Mouse (Mus musculus) cerebellum, postnatal 36 days (tissue): ENCODE data around the gene Il4.

ENCODE experiments used
- DNase-seq, 2 experiments: peaks; one replicate each; pipeline ENCODE4 v3.0.0; 2021 to 2022; ENCODE audit warnings: mixed read lengths in 2 of 2

Il4 gene

GRCm38 (mm10) chr11:53618619-53619198 is at the start of gene Il4:
Gene Il4, minus strand, starts transcription at chr11:53618669.
- DNase-seq: no peak

GRCm38 (mm10) chr11:53664091-53664490 is 45.6 kb upstream of the Il4 start:
- no peak for DNase-seq

DNA sequence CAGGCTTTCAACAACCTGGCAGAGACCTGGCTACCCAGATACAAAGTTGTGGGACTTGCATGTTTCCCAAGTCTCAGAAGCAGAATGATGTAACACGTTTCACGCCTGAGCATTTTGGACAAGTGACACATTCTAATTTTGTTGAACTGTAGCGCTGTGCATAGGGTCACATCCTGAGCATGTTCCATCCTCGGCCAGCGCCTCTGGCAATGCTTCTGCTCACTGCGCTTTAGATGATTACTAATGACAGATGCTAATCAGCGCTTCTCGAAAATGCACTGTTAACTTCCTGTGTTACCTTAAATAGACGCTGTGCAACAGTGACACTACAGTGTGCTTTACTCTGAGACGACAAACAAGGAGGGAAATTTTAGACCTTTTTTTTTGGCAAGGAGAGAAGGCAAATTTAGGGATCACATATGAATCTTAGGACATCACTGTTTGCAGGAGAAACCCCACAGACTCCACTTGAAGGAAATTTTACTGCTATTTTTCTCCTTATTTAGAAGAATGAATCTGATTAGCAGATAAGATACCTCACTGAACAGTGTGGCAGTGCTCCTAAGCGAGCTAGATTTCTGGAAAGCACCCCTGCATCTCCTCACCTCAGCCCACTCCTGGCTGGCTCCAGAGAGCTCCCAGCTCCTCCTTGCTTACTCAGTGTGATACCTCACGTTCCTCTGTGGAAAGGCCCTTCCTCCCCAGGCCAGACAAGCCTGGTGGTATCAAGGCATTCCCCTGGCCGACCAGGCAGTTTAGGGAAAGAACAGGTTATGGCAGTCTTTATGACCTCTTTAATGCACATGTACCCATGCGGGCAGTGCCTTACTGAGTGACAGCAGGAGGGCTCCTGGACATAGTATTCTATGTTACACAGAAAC is 44.6 kb upstream of the Il4 start:
- no peak for DNase-seq

- no peak for DNase-seq
Observed at GRCm38 (mm10) chr11:53657828-53658227, 39.4 kb upstream of the Il4 start.

- no peak for DNase-seq
Observed at GRCm38 (mm10) chr11:53657381-53657780, 38.9 kb upstream of the Il4 start.

- DNase-seq: no peak
Observed at GRCm38 (mm10) chr11:53656558-53657202, 38.2 kb upstream of the Il4 start.

- no peak for DNase-seq
Observed at GRCm38 (mm10) chr11:53655043-53655442, 36.6 kb upstream of the Il4 start.

- no peak for DNase-seq
Observed at GRCm38 (mm10) chr11:53652427-53652826, 34.0 kb upstream of the Il4 start.

- DNase-seq: no peak
Observed at GRCm38 (mm10) chr11:53651441-53651840, 33.0 kb upstream of the Il4 start.

- DNase-seq: no peak
Observed at GRCm38 (mm10) chr11:53644017-53644416, 25.5 kb upstream of the Il4 start.

DNA sequence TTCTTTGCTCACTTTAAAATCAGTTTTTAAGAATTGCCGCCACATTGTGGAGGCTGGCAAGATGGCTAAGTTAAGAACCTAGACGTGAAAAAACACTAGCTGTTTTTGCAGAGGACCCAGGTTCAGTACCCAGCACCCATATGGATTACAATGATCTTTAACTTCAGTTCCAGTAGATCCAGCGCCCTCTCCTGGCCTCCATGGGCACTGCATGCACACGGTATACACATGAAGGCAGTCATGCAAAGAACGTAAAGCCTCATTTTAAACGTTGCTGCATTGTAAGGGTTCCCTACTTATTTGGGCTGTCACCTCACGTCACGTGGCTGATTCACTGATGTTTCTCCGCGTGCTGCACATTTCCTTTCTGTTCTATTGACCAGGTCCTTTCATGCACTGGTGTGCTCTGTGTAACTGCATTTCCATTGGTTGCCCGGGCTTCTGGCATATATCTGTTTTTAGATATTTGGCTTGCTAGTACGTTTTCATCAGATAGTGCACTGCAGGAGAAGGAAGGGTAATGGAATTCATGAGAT is 24.3 kb upstream of the Il4 start:
- DNase-seq: no peak

- no peak for DNase-seq
Observed at GRCm38 (mm10) chr11:53637803-53638260, 19.4 kb upstream of the Il4 start.

DNA sequence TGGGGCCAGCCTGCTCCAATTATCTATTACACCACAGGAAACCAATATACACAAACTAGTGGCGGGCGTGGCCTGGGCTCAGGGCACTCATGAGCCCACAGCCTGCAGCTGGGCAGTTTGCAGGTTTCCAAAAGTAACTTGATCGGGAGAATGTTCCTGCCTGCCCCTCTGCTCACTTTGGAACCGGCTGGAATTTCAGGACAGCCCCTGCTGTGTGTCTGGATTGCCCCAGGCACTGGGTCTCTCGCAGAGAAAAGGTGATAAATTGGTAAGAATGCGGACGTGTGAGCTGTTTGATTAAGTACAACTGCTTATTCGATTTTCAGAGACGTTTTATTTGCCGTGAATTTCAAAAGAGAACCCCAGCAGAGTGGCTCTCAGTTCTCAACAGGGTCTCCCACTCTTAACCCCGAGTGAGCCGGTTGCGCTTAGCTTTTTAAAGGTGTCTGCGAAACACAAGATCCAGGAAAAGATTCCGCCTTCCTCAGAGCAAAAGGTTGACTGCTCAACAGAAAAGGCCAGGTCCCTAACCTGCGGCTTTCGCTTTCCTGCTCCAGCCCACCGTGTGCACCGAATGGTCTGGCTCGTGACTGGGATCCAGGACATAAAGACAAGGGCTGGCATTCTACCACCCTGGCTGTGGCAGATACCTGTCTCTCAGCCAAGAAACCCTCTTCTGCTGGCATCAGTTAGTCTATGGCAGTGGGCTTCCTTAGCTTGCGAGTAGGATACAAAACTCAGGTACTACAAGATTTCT is 18.8 kb upstream of the Il4 start:
- DNase-seq: no peak

GRCm38 (mm10) chr11:53636183-53636646 is 17.7 kb upstream of the Il4 start:
- peak; percentile 23 to 31 for DNase-seq

DNA sequence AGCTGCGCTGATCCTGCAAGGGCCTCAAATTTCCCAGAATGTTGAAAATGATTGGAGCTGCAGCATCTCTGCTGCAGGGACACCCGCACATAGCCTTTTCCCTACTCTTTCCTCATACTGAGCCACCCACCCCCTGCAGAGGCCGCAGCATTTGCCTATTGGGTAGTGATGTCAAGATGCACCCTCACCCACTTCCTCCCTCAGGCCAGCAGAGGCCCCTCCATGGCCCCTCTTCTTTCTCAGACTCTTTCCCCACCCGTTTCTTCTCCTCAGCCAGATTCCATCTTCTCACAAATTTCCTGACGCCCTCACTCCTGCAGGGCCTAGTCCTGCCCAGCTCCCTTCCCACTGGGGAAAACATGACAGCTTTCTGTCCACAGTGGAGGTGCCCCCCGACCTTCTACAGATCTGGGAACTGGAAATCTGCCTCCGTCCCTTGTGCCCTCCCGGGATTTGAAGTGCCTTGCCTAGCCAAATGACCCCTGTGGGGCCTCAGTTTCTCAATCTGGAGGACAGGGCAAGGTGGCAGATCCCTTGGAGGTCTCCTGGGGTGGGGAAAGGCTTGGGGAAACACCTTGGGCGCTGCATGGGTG is 17.2 kb upstream of the Il4 start:
- DNase-seq: no peak

GRCm38 (mm10) chr11:53634556-53634955 is 16.1 kb upstream of the Il4 start, which contains the start of gene Il13:
Gene Il13, minus strand, starts transcription at chr11:53634702.
- no peak for DNase-seq

- DNase-seq: no peak
Observed at GRCm38 (mm10) chr11:53633644-53634043, 15.2 kb upstream of the Il4 start.

- DNase-seq: no peak
Observed at GRCm38 (mm10) chr11:53632122-53632733, 13.8 kb upstream of the Il4 start.

- peak; percentile 69 to 82 for DNase-seq
Observed at GRCm38 (mm10) chr11:53627859-53628258, 9.4 kb upstream of the Il4 start.

GRCm38 (mm10) chr11:53626802-53627373 is 8.4 kb upstream of the Il4 start:
- no peak for DNase-seq

GRCm38 (mm10) chr11:53624124-53624523 is 5.7 kb upstream of the Il4 start:
- no peak for DNase-seq
